9 mouse cellular contexts compared by ENCODE assay signal in the genomic region with DNA sequence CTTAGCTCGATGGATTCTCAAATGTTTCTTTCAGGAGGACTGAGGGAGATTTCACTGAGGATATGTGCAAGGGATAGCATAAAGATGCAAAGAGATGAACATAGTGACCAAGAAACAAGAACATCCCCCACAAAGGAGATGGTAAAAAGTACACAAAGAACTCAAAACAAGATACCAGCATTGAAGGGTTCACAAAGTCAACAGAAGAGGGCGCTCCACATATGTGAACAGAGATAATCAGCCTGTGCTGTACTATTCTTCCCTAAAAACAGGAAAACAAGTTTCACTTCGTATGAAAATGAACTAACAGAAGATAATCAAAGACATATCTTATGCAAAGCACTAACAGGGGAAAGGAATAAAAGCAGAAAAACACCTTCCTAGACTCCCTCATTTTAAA. TPM values are rescaled to one million over a fixed set of nuclear protein-coding genes. Genes with fewer than 3 reads are reported as not detected.
DNase-seq lines count a peak whose midpoint lies in the region; ATAC-seq and TF ChIP-seq lines count a peak whose summit lies in the region.
"Had no signal": no experiment of that assay in that cellular context is flagged by ENCODE, and none has a peak within 500 bp of the region (broad histone marks: within the 10 kb centered on the region; RNA-seq: fewer than 3 reads in every experiment).

No protein-coding gene starts in this region.

- H3K27ac ChIP-seq in heart, embryonic 10.5 days = no peak overlapping the region
- H3K27ac ChIP-seq in embryonic facial prominence, embryonic 14.5 days (replicated peaks; ENCODE audit: low read depth, low read length) = no peak overlapping the region

- peak; percentile 23 to 47 for DNase-seq in heart, postnatal 10 days
- DNase-seq in heart, embryonic 10.5 days (ENCODE audit: low spot score) = no peak
- peak; percentile 25 for DNase-seq in CD4-positive helper T cell, adult 2 months (ENCODE audit: low read depth, low spot score)
- peak; percentile 5 for DNase-seq in T-cell, adult 2 months (ENCODE audit: low spot score)
- peak; percentile 41 for DNase-seq in embryonic facial prominence, embryonic 14.5 days (ENCODE audit: low spot score)
- peak; percentile 3 for DNase-seq in lung, adult 2 months
- DNase-seq in thymus, postnatal 0 days (ENCODE audit: low spot score) = peak; percentile 38
- no peak for DNase-seq in ovary, postnatal 36 days (ENCODE audit: low spot score)

- no peaks in the 10 kb centered on the region for H3K36me3 ChIP-seq in heart, embryonic 10.5 days
- no peaks in the 10 kb centered on the region for H3K36me3 ChIP-seq in embryonic facial prominence, embryonic 14.5 days (ENCODE audit: control insufficient read depth, insufficient read depth, low read length)

- H3K4me2 ChIP-seq in embryonic facial prominence, embryonic 14.5 days (ENCODE audit: low read depth, low read length) = no peak overlapping the region

- no peak overlapping the region for H3K9ac ChIP-seq in embryonic facial prominence, embryonic 14.5 days (ENCODE audit: low read depth, low read length)

- TF ChIP-seq CTCF in lung, adult 2 months (IDR thresholded peaks at IDR 0.05; ENCODE audit: insufficient read depth, low read length) = no peak

- H3K9me3 ChIP-seq in heart, embryonic 10.5 days = no peaks in the 10 kb centered on the region
- no peaks in the 10 kb centered on the region for H3K9me3 ChIP-seq in embryonic facial prominence, embryonic 14.5 days (ENCODE audit: control insufficient read depth, low read length)

- no peak overlapping the region for H3K4me3 ChIP-seq in heart, embryonic 10.5 days
- no peak overlapping the region for H3K4me3 ChIP-seq in embryonic facial prominence, embryonic 14.5 days (ENCODE audit: low read depth, low read length)
- no peak overlapping the region for H3K4me3 ChIP-seq in lung, adult 2 months (replicated peaks; ENCODE audit: extremely low read depth, low read depth, low read length)

- no peak for TF ChIP-seq POLR2A in lung, adult 2 months (IDR thresholded peaks at IDR 0.05; ENCODE audit: borderline replicate concordance, extremely low read depth, low read depth, low read length)

- ATAC-seq in embryonic facial prominence, embryonic 14.5 days (ENCODE audit: low read depth) = no peak

- peaks cover 4% of the 10 kb centered on the region; the same call in 1 of the 2 replicates for H3K27me3 ChIP-seq in heart, embryonic 10.5 days (ENCODE audit: insufficient read depth, poor library complexity, severe bottlenecking)
- no peaks in the 10 kb centered on the region for H3K27me3 ChIP-seq in embryonic facial prominence, embryonic 14.5 days (replicated peaks; ENCODE audit: control insufficient read depth, insufficient read depth, low read length)

- 29% methylated on average over 3 of the region's 3 CpGs for WGBS in heart, embryonic 10.5 days
- WGBS in embryonic facial prominence, embryonic 14.5 days = 34% methylated on average over 3 of the region's 3 CpGs
- 29% methylated on average over 3 of the region's 3 CpGs for WGBS in lung, adult 2 months

- no peaks in the 10 kb centered on the region for H3K4me1 ChIP-seq in heart, embryonic 10.5 days
- no peaks in the 10 kb centered on the region for H3K4me1 ChIP-seq in embryonic facial prominence, embryonic 14.5 days (ENCODE audit: control insufficient read depth, insufficient read depth, low read length)
- H3K4me1 ChIP-seq in lung, adult 2 months (ENCODE audit: control insufficient read depth, insufficient read depth, low read length) = no peaks in the 10 kb centered on the region

- intact Hi-C loops in heart, postnatal 10 days (cut with DNase I) = loop anchor here (5.0 kb wide), 2 partner anchors 120 to 185 kb away; no protein-coding TSS in a partner anchor

RNA-seq across cellular contexts. Expression of gene Xlr5a, which starts 19.7 kb away (rescaled TPM):
- not detected for total RNA-seq in heart, postnatal 10 days (2021)
- not detected in 2 replicates for polyA plus RNA-seq in heart, embryonic 10.5 days (2016; fragmentation: Nextera tagmentation; extraction: Ambion mirVana)
- 0.11 TPM in 1 of 2 replicates, not detected in the other for polyA plus RNA-seq in embryonic facial prominence, embryonic 14.5 days (2014; fragmentation: Nextera tagmentation; extraction: Ambion mirVana)
- polyA plus RNA-seq in lung, adult 2 months (2012; rRNA removed) = not detected in 2 replicates
- 0.18 TPM in 1 of 2 replicates, not detected in the other for polyA plus RNA-seq in thymus, postnatal 0 days (2015; fragmentation: Nextera tagmentation; extraction: Ambion mirVana)

RNA-seq across cellular contexts. Expression of gene Xlr5c, which starts 19.7 kb away (rescaled TPM):
- total RNA-seq in heart, postnatal 10 days (2021) = not detected
- not detected in 2 replicates for polyA plus RNA-seq in heart, embryonic 10.5 days (2016; fragmentation: Nextera tagmentation; extraction: Ambion mirVana)
- not detected in 2 replicates for polyA plus RNA-seq in embryonic facial prominence, embryonic 14.5 days (2014; fragmentation: Nextera tagmentation; extraction: Ambion mirVana)
- not detected in 2 replicates for polyA plus RNA-seq in lung, adult 2 months (2012; rRNA removed)
- 0.10 TPM in 1 of 2 replicates, not detected in the other for polyA plus RNA-seq in thymus, postnatal 0 days (2015; fragmentation: Nextera tagmentation; extraction: Ambion mirVana)
- total RNA-seq: layer of hippocampus, postnatal 36 days had no signal

RNA-seq across cellular contexts. Expression of gene Gm45015, which starts 24.1 kb away (rescaled TPM):
- total RNA-seq in heart, postnatal 10 days (2021) = not detected
- polyA plus RNA-seq in heart, embryonic 10.5 days (2016; fragmentation: Nextera tagmentation; extraction: Ambion mirVana) = not detected in 2 replicates
- polyA plus RNA-seq in embryonic facial prominence, embryonic 14.5 days (2014; fragmentation: Nextera tagmentation; extraction: Ambion mirVana) = not detected in 2 replicates
- polyA plus RNA-seq in lung, adult 2 months (2012; rRNA removed) = not detected in 2 replicates
- not detected in 2 replicates for polyA plus RNA-seq in thymus, postnatal 0 days (2015; fragmentation: Nextera tagmentation; extraction: Ambion mirVana)
- total RNA-seq: layer of hippocampus, postnatal 36 days had no signal

RNA-seq across cellular contexts. Expression of gene Zfp275, which starts 29.9 kb away (rescaled TPM):
- 1 to 10 TPM; 6.7 to 8.1 TPM for total RNA-seq in heart, postnatal 10 days (2021)
- 12.7 and 13.6 TPM in 2 replicates for polyA plus RNA-seq in heart, embryonic 10.5 days (2016; fragmentation: Nextera tagmentation; extraction: Ambion mirVana)
- polyA plus RNA-seq in embryonic facial prominence, embryonic 14.5 days (2014; fragmentation: Nextera tagmentation; extraction: Ambion mirVana) = 27.1 and 28.1 TPM in 2 replicates
- 10.7 and 14.7 TPM in 2 replicates for polyA plus RNA-seq in lung, adult 2 months (2012; rRNA removed)
- polyA plus RNA-seq in thymus, postnatal 0 days (2015; fragmentation: Nextera tagmentation; extraction: Ambion mirVana) = 5.6 and 5.7 TPM in 2 replicates

RNA-seq across cellular contexts. Expression of gene Xlr3c, which starts 47.3 kb away (rescaled TPM):
- not detected for total RNA-seq in heart, postnatal 10 days (2021)
- polyA plus RNA-seq in heart, embryonic 10.5 days (2016; fragmentation: Nextera tagmentation; extraction: Ambion mirVana) = not detected in 2 replicates
- polyA plus RNA-seq in embryonic facial prominence, embryonic 14.5 days (2014; fragmentation: Nextera tagmentation; extraction: Ambion mirVana) = 0.21 and 0.46 TPM in 2 replicates
- not detected in 2 replicates for polyA plus RNA-seq in lung, adult 2 months (2012; rRNA removed)
- not detected in 2 replicates for polyA plus RNA-seq in thymus, postnatal 0 days (2015; fragmentation: Nextera tagmentation; extraction: Ambion mirVana)
- total RNA-seq: layer of hippocampus, postnatal 36 days had no signal

Comparison
In these comparisons a context has a peak if more than half of its experiments do, and no peak if none do; other contexts are left out.
1. DNase-seq: peak in heart, postnatal 10 days (2 of 2), CD4-positive helper T cell, adult 2 months (single experiment), T-cell, adult 2 months (single experiment), embryonic facial prominence, embryonic 14.5 days (single experiment), lung, adult 2 months (single experiment) and thymus, postnatal 0 days (single experiment); none in heart, embryonic 10.5 days (single experiment) and ovary, postnatal 36 days (single experiment).